Mouse (Mus musculus) right cerebral cortex, postnatal 10 days (tissue): ENCODE results near the gene Slc46a3.

ENCODE experiments used
- DNase-seq, 2 experiments: peaks; one replicate each; pipeline ENCODE4 v3.0.0; 2021; ENCODE audit warnings: low spot score in 2 of 2

The Slc46a3 gene

GRCm38 (mm10) chr5:147895436-147896198, 1.0 kb upstream of the Slc46a3 start:
- peak; percentile 42 to 43 for DNase-seq

GRCm38 (mm10) chr5:147893766-147894454, 705 bp downstream of the Slc46a3 start:
- no peak for DNase-seq

- no peak for DNase-seq
Observed at GRCm38 (mm10) chr5:147893143-147893542, 1.5 kb downstream of the Slc46a3 start.

GRCm38 (mm10) chr5:147892735-147893134, 1.9 kb downstream of the Slc46a3 start:
- DNase-seq: no peak

- DNase-seq: no peak
Observed at GRCm38 (mm10) chr5:147888313-147889297, 6.0 kb downstream of the Slc46a3 start.

- no peak for DNase-seq
Observed at GRCm38 (mm10) chr5:147883581-147883980, 11.0 kb downstream of the Slc46a3 start.

- no peak for DNase-seq
Observed at GRCm38 (mm10) chr5:147879971-147880682, 14.5 kb downstream of the Slc46a3 start.

- no peak for DNase-seq
Observed at GRCm38 (mm10) chr5:147877520-147877919, 17.1 kb downstream of the Slc46a3 start.

GRCm38 (mm10) chr5:147875210-147875609, 19.4 kb downstream of the Slc46a3 start:
- no peak for DNase-seq

- no peak for DNase-seq
Observed at GRCm38 (mm10) chr5:147874491-147875065, 20.0 kb downstream of the Slc46a3 start.

- DNase-seq: no peak
Observed at GRCm38 (mm10) chr5:147871091-147871820, 23.4 kb downstream of the Slc46a3 start.

GRCm38 (mm10) chr5:147870296-147870695, 24.3 kb downstream of the Slc46a3 start:
- no peak for DNase-seq

- no peak for DNase-seq
Observed at GRCm38 (mm10) chr5:147869568-147869967, 25.0 kb downstream of the Slc46a3 start.

- DNase-seq: no peak
Observed at GRCm38 (mm10) chr5:147868674-147869073, 25.9 kb downstream of the Slc46a3 start.

GRCm38 (mm10) chr5:147860449-147861261, 34.0 kb downstream of the Slc46a3 start, which contains the start of gene Pomp:
Pomp (plus strand) TSS chr5:147860461.
- DNase-seq: peak; percentile 94 to 95

GRCm38 (mm10) chr5:147860076-147860448, 34.6 kb downstream of the Slc46a3 start:
- DNase-seq: no peak

GRCm38 (mm10) chr5:147850194-147850593, 44.4 kb downstream of the Slc46a3 start:
- no peak for DNase-seq

GRCm38 (mm10) chr5:147848164-147848863, 46.3 kb downstream of the Slc46a3 start:
- DNase-seq: peak; percentile 69 to 85

- no peak for DNase-seq
Observed at GRCm38 (mm10) chr5:147847361-147847760, 47.3 kb downstream of the Slc46a3 start.
